Mouse (Mus musculus) heart, embryonic 16.5 days (tissue): ENCODE results near the gene Tbxas1. TPM values are rescaled to one million over a fixed set of nuclear protein-coding genes. Genes with fewer than 3 reads are reported as not detected.
A peak's percentile ranks its signal among the peaks of the same experiment; 100 is the strongest.

Source experiments
- ATAC-seq: fragments of 200-750 bp; cut with Nextera tagmentation; replicated peaks from 2 replicates; pipeline ENCODE4 v1.8.0; 2017; ENCODE audit warnings: moderate number of reproducible peaks; ENCODE audit not compliant: insufficient read depth, low FRiP score; ENCODE audit errors: extremely low read depth
- H3K27ac ChIP-seq: fragments of 300-500 bp; sonication (generic); 2 replicates; pipeline ENCODE4 v1.5.1; 2014; ENCODE audit warnings: mild to moderate bottlenecking, low read length, control low read depth, moderate library complexity
- H3K27me3 ChIP-seq: fragments of 300-500 bp; sonication (generic); 2 replicates; pipeline ENCODE4 v1.6.1; 2014; ENCODE audit warnings: low read length, mixed read lengths; ENCODE audit not compliant: control insufficient read depth, insufficient read depth
- H3K36me3 ChIP-seq: fragments of 300-500 bp; sonication (generic); 2 replicates; pipeline ENCODE4 v1.6.1; 2014; ENCODE audit not compliant: control insufficient read depth, insufficient read depth
- H3K4me1 ChIP-seq: fragments of 300-500 bp; sonication (generic); 2 replicates; pipeline ENCODE4 v1.6.1; 2014; ENCODE audit warnings: low read length, mixed read lengths; ENCODE audit not compliant: control insufficient read depth, insufficient read depth
- H3K4me2 ChIP-seq: fragments of 300-500 bp; sonication (generic); 2 replicates; pipeline ENCODE4 v1.6.1; 2014; ENCODE audit warnings: low read depth, mild to moderate bottlenecking, control low read depth, low read length
- H3K4me3 ChIP-seq: fragments of 300-500 bp; sonication (generic); 2 replicates; pipeline ENCODE4 v1.5.1; 2014; ENCODE audit warnings: mild to moderate bottlenecking, control low read depth, low read length
- H3K9ac ChIP-seq: fragments of 300-500 bp; sonication (generic); 2 replicates; pipeline ENCODE4 v1.6.1; 2014; ENCODE audit warnings: low read length, control low read depth
- H3K9me3 ChIP-seq: fragments of 300-500 bp; sonication (generic); replicated peaks from 2 replicates; pipeline ENCODE4 v1.6.1; 2016; ENCODE audit warnings: low read length; ENCODE audit not compliant: control insufficient read depth
- WGBS: fragments of 180-500 bp; shearing (Covaris S2); extraction: QIAGEN DNeasy Blood & Tissue Kit; methylation state at CpG from one replicate; pipeline ENCODE4 v1.1.7; 2014; 5-methylcytosine and 5-hydroxymethylcytosine counted together
- polyA plus RNA-seq: library from polyadenylated mRNA; unstranded; fragments of >200 nt; fragmentation: Nextera tagmentation; extraction: Ambion mirVana; gene quantifications from 2 replicates; pipeline ENCODE4 v1.2.1, GENCODE M21; 2015

Tbxas1 gene
- polyA plus RNA-seq, 1 experiment from 2014 or later = 1.9 TPM

- no peak overlapping the region for H3K4me2 ChIP-seq
- H3K36me3 ChIP-seq = no peaks in the 10 kb centered on the region
- no peak overlapping the region for H3K4me3 ChIP-seq
- no peaks in the 10 kb centered on the region for H3K9me3 ChIP-seq
- no peak for ATAC-seq
- H3K4me1 ChIP-seq = no peaks in the 10 kb centered on the region
- no peak overlapping the region for H3K27ac ChIP-seq
- H3K27me3 ChIP-seq = no peaks in the 10 kb centered on the region
- 75% methylated on average over 3 of the region's 3 CpGs for WGBS
- no peak overlapping the region for H3K9ac ChIP-seq
Measured at GRCm38 (mm10) chr6:38893615-38894014, 18.4 kb downstream of the Tbxas1 start.

GRCm38 (mm10) chr6:38900073-38900472 is 24.9 kb downstream of the Tbxas1 start:
- no peak overlapping the region for H3K4me2 ChIP-seq
- no peak for ATAC-seq
- 73% methylated on average over 4 of the region's 4 CpGs for WGBS

GRCm38 (mm10) chr6:38900479-38901126 is 25.4 kb downstream of the Tbxas1 start:
- 75% methylated on average over 4 of the region's 4 CpGs for WGBS
- Histone ChIP-seq H3K9me3 (no peaks in the 10 kb centered on the region), H3K9ac (no peak overlapping the region), H3K27ac (no peak overlapping the region), H3K4me2 (no peak overlapping the region), H3K4me1 (0 out of 2 replicates have a peak, but pooled peaks cover 2% of the 10 kb centered on the region), H3K36me3 (no peaks in the 10 kb centered on the region), H3K4me3 (no peak overlapping the region), H3K27me3 (no peaks in the 10 kb centered on the region)
- ATAC-seq = no peak

More at GRCm38 (mm10) chr6:38900073-38900472, 24.9 kb downstream of the Tbxas1 start:
- Histone ChIP-seq H3K36me3 (no peaks in the 10 kb centered on the region), H3K27ac (no peak overlapping the region), H3K27me3 (no peaks in the 10 kb centered on the region), H3K4me1 (0 out of 2 replicates have a peak, but pooled peaks cover 2% of the 10 kb centered on the region), H3K9me3 (no peaks in the 10 kb centered on the region), H3K4me3 (no peak overlapping the region), H3K9ac (no peak overlapping the region)

GRCm38 (mm10) chr6:38901152-38901551 is 25.9 kb downstream of the Tbxas1 start:
- Histone ChIP-seq H3K9me3 (no peaks in the 10 kb centered on the region), H3K4me1 (0 out of 2 replicates have a peak, but pooled peaks cover 2% of the 10 kb centered on the region), H3K9ac (no peak overlapping the region), H3K27ac (no peak overlapping the region), H3K4me2 (no peak overlapping the region), H3K27me3 (no peaks in the 10 kb centered on the region), H3K4me3 (no peak overlapping the region), H3K36me3 (no peaks in the 10 kb centered on the region)
- 87% methylated on average over 4 of the region's 4 CpGs for WGBS
- ATAC-seq = no peak

GRCm38 (mm10) chr6:38901636-38902035 is 26.4 kb downstream of the Tbxas1 start:
- 55% methylated on average over 3 of the region's 3 CpGs for WGBS
- Histone ChIP-seq H3K4me3 (no peak overlapping the region), H3K27ac (no peak overlapping the region), H3K9me3 (no peaks in the 10 kb centered on the region), H3K4me2 (no peak overlapping the region), H3K4me1 (0 out of 2 replicates have a peak, but pooled peaks cover 2% of the 10 kb centered on the region), H3K27me3 (no peaks in the 10 kb centered on the region), H3K9ac (no peak overlapping the region), H3K36me3 (no peaks in the 10 kb centered on the region)
- no peak for ATAC-seq

GRCm38 (mm10) chr6:38902820-38903439 is 27.7 kb downstream of the Tbxas1 start:
- 0 out of 2 replicates have a peak, but pooled peaks cover 2% of the 10 kb centered on the region for H3K4me1 ChIP-seq
- 83% methylated on average over 10 of the region's 10 CpGs for WGBS
- no peaks in the 10 kb centered on the region for H3K9me3 ChIP-seq
- H3K27me3 ChIP-seq = no peaks in the 10 kb centered on the region
- no peaks in the 10 kb centered on the region for H3K36me3 ChIP-seq
- H3K27ac ChIP-seq = no peak overlapping the region
- H3K4me3 ChIP-seq = no peak overlapping the region
- no peak overlapping the region for H3K9ac ChIP-seq
- ATAC-seq = no peak
- no peak overlapping the region for H3K4me2 ChIP-seq

- no peak for ATAC-seq
- H3K27me3 ChIP-seq = no peaks in the 10 kb centered on the region
- H3K4me3 ChIP-seq = no peak overlapping the region
- H3K9ac ChIP-seq = no peak overlapping the region
- H3K9me3 ChIP-seq = no peaks in the 10 kb centered on the region
- 81% methylated on average over 6 of the region's 6 CpGs for WGBS
- H3K4me1 ChIP-seq = no peaks in the 10 kb centered on the region; the same call in 1 of the 2 replicates
- H3K4me2 ChIP-seq = no peak overlapping the region
- H3K36me3 ChIP-seq = no peaks in the 10 kb centered on the region
- no peak overlapping the region for H3K27ac ChIP-seq
Measured at GRCm38 (mm10) chr6:38906005-38906404, 30.8 kb downstream of the Tbxas1 start.

GRCm38 (mm10) chr6:38908401-38908800 is 33.2 kb downstream of the Tbxas1 start:
- 81% methylated on average over 6 of the region's 6 CpGs for WGBS
- Histone ChIP-seq H3K4me2 (no peak overlapping the region), H3K9ac (no peak overlapping the region), H3K36me3 (no peaks in the 10 kb centered on the region), H3K4me3 (no peak overlapping the region), H3K4me1 (no peaks in the 10 kb centered on the region; the same call in 1 of the 2 replicates), H3K27me3 (no peaks in the 10 kb centered on the region), H3K9me3 (no peaks in the 10 kb centered on the region), H3K27ac (no peak overlapping the region)
- ATAC-seq = no peak

GRCm38 (mm10) chr6:38910828-38911559 is 35.8 kb downstream of the Tbxas1 start:
- no peaks in the 10 kb centered on the region for H3K36me3 ChIP-seq
- H3K4me1 ChIP-seq = no peaks in the 10 kb centered on the region; the same call in 1 of the 2 replicates
- no peak overlapping the region for H3K9ac ChIP-seq
- no peak overlapping the region for H3K4me3 ChIP-seq
- H3K27me3 ChIP-seq = no peaks in the 10 kb centered on the region
- 27% methylated on average over 3 of the region's 3 CpGs for WGBS
- H3K27ac ChIP-seq = no peak overlapping the region
- no peak overlapping the region for H3K4me2 ChIP-seq
- no peaks in the 10 kb centered on the region for H3K9me3 ChIP-seq
- ATAC-seq = 0 out of 2 replicates have a peak, but pooled peaks have one; percentile 23
